Mouse (Mus musculus): ENCODE measurements around the gene B4galnt4.
A peak's percentile ranks its signal among the peaks of the same experiment; 100 is the strongest.

B4galnt4 gene

GRCm38 (mm10) chr7:141042539-141042938 is 18.4 kb upstream of the B4galnt4 start:
- DNase-seq: no peak

- DNase-seq: peak; percentile 67
These were observed 13.8 kb upstream of the B4galnt4 start for GRCm38 (mm10) chr7:141046931-141047580.

GRCm38 (mm10) chr7:141047581-141048225 is 13.2 kb upstream of the B4galnt4 start:
- DNase-seq: peak; percentile 85

GRCm38 (mm10) chr7:141048226-141049218 is 12.4 kb upstream of the B4galnt4 start:
- peak; percentile 96 for DNase-seq

- no peak for DNase-seq
These were observed 11.6 kb upstream of the B4galnt4 start for GRCm38 (mm10) chr7:141049326-141049725.

GRCm38 (mm10) chr7:141051060-141051685 is 9.7 kb upstream of the B4galnt4 start:
- no peak for DNase-seq

GRCm38 (mm10) chr7:141052016-141052415 is 8.9 kb upstream of the B4galnt4 start:
- DNase-seq: no peak

GRCm38 (mm10) chr7:141052421-141052820 is 8.5 kb upstream of the B4galnt4 start:
- DNase-seq: no peak

GRCm38 (mm10) chr7:141055785-141056184 is 5.1 kb upstream of the B4galnt4 start:
- DNase-seq: no peak

- no peak for DNase-seq
These were observed 3.9 kb upstream of the B4galnt4 start for GRCm38 (mm10) chr7:141056976-141057375.

GRCm38 (mm10) chr7:141057541-141057940 is 3.4 kb upstream of the B4galnt4 start:
- no peak for DNase-seq

- DNase-seq: no peak
These were observed 2.1 kb upstream of the B4galnt4 start for GRCm38 (mm10) chr7:141058601-141059341.

GRCm38 (mm10) chr7:141059929-141060328 is 975 bp upstream of the B4galnt4 start:
- no peak for DNase-seq

- DNase-seq: no peak
These were observed 377 bp downstream of the B4galnt4 start for GRCm38 (mm10) chr7:141061269-141061692.

- no peak for DNase-seq
These were observed 1.6 kb downstream of the B4galnt4 start for GRCm38 (mm10) chr7:141062525-141062924.

GRCm38 (mm10) chr7:141063353-141063752 is 2.4 kb downstream of the B4galnt4 start:
- no peak for DNase-seq

GRCm38 (mm10) chr7:141064175-141064574 is 3.3 kb downstream of the B4galnt4 start:
- DNase-seq: no peak

GRCm38 (mm10) chr7:141064576-141064975 is 3.7 kb downstream of the B4galnt4 start:
- no peak for DNase-seq

GRCm38 (mm10) chr7:141068351-141068750 is 7.4 kb downstream of the B4galnt4 start:
- no peak for DNase-seq

- DNase-seq: peak; percentile 89
These were observed 9.4 kb downstream of the B4galnt4 start for GRCm38 (mm10) chr7:141070058-141070862.

Data from kidney, postnatal 10 days (tissue).